Mouse (Mus musculus): Measurements from ENCODE around the gene Tmprss12. TPM values are rescaled to one million over a fixed set of nuclear protein-coding genes. Genes with fewer than 3 reads are reported as not detected.
"Not testable (repeated sequence)": the region's sequence is repeated elsewhere in the genome, so short reads cannot be mapped to it uniquely, and the experiment has no call there.

Tmprss12 gene
- not detected for total RNA-seq (2021)
- long read RNA-seq, experiment 1 = 0 reads
- long read RNA-seq, experiment 2 = 0 reads

- DNase-seq (ENCODE audit: low spot score in 2 of 2) = no peak
Measured at GRCm38 (mm10) chr15:100280626-100281025, at the start of gene Tmprss12. Gene Tmprss12 (plus strand): TSS chr15:100280837.

- no peak for DNase-seq (ENCODE audit: low spot score in 2 of 2)
Measured at GRCm38 (mm10) chr15:100231616-100232525, 48.8 kb upstream of the Tmprss12 start.

GRCm38 (mm10) chr15:100235208-100235965 lies 45.2 kb upstream of the Tmprss12 start:
- DNase-seq (ENCODE audit: low spot score in 2 of 2) = no peak

GRCm38 (mm10) chr15:100236952-100237351 lies 43.7 kb upstream of the Tmprss12 start:
- no peak for DNase-seq (ENCODE audit: low spot score in 2 of 2)

GRCm38 (mm10) chr15:100241780-100242179 lies 38.9 kb upstream of the Tmprss12 start:
- no peak for DNase-seq (ENCODE audit: low spot score in 2 of 2)

GRCm38 (mm10) chr15:100245951-100246350 lies 34.7 kb upstream of the Tmprss12 start:
- no peak for DNase-seq (ENCODE audit: low spot score in 2 of 2)

GRCm38 (mm10) chr15:100247296-100247695 lies 33.3 kb upstream of the Tmprss12 start:
- DNase-seq (ENCODE audit: low spot score in 2 of 2) = no peak

- no peak for DNase-seq (ENCODE audit: low spot score in 2 of 2)
Measured at GRCm38 (mm10) chr15:100248665-100249433, 31.8 kb upstream of the Tmprss12 start.

- no peak for DNase-seq (ENCODE audit: low spot score in 2 of 2)
Measured at GRCm38 (mm10) chr15:100251153-100251780, 29.4 kb upstream of the Tmprss12 start.

- DNase-seq (ENCODE audit: low spot score in 2 of 2) = no peak
Measured at GRCm38 (mm10) chr15:100256386-100256785, 24.3 kb upstream of the Tmprss12 start.

- no peak for DNase-seq (ENCODE audit: low spot score in 2 of 2)
Measured at GRCm38 (mm10) chr15:100257305-100257704, 23.3 kb upstream of the Tmprss12 start.

- DNase-seq (ENCODE audit: low spot score in 2 of 2) = no peak
Measured at GRCm38 (mm10) chr15:100258646-100259425, 21.8 kb upstream of the Tmprss12 start.

- DNase-seq (ENCODE audit: low spot score in 2 of 2) = not testable (repeated sequence)
Measured at GRCm38 (mm10) chr15:100260351-100260750, 20.3 kb upstream of the Tmprss12 start.

GRCm38 (mm10) chr15:100263246-100263905 lies 17.3 kb upstream of the Tmprss12 start:
- DNase-seq (ENCODE audit: low spot score in 2 of 2) = no peak

GRCm38 (mm10) chr15:100265586-100266325 lies 14.9 kb upstream of the Tmprss12 start:
- no peak for DNase-seq (ENCODE audit: low spot score in 2 of 2)

GRCm38 (mm10) chr15:100268916-100269315 lies 11.7 kb upstream of the Tmprss12 start:
- no peak for DNase-seq (ENCODE audit: low spot score in 2 of 2)

- DNase-seq (ENCODE audit: low spot score in 2 of 2) = no peak
Measured at GRCm38 (mm10) chr15:100269776-100270175, 10.9 kb upstream of the Tmprss12 start.

- DNase-seq (ENCODE audit: low spot score in 2 of 2) = not testable (repeated sequence)
Measured at GRCm38 (mm10) chr15:100270609-100271008, 10.0 kb upstream of the Tmprss12 start.

GRCm38 (mm10) chr15:100271411-100271810 lies 9.2 kb upstream of the Tmprss12 start:
- DNase-seq (ENCODE audit: low spot score in 2 of 2) = no peak
